Mouse (Mus musculus) E14TG2a.4 (cell line): ENCODE data around the gene Gm12394.
"Not testable (repeated sequence)": the region's sequence is repeated elsewhere in the genome, so short reads cannot be mapped to it uniquely, and the experiment has no call there.

Experiments
- H3K27me3 ChIP-seq: 2 replicates; pipeline ENCODE4 v1.6.1; 2014; ENCODE audit warnings: low read length, control low read depth; ENCODE audit not compliant: insufficient read depth
- H3K36me3 ChIP-seq: 2 replicates; pipeline ENCODE4 v1.6.1; 2014; ENCODE audit warnings: low read length, control low read depth; ENCODE audit not compliant: insufficient read depth
- H3K4me1 ChIP-seq: replicated peaks from 2 replicates; pipeline ENCODE4 v1.6.1; 2014; ENCODE audit warnings: low read depth, low read length, control low read depth
- H3K4me3 ChIP-seq: replicated peaks from 2 replicates; pipeline ENCODE4 v1.5.1; 2014; ENCODE audit warnings: mild to moderate bottlenecking, low read length
- H3K9me3 ChIP-seq: 2 replicates; pipeline ENCODE4 v1.6.1; 2014; ENCODE audit warnings: low read length, control low read depth
- CTCF ChIP-seq: conservative IDR thresholded peaks from 2 replicates; pipeline ENCODE4 v1.5.1; 2014; ENCODE audit warnings: low read length
- NANOG ChIP-seq: IDR thresholded peaks from 2 replicates; pipeline ENCODE4 v1.6.1; 2014; ENCODE audit warnings: borderline replicate concordance, low read length, mixed read lengths
- POU5F1 ChIP-seq: IDR thresholded peaks from 2 replicates; pipeline ENCODE4 v1.6.1; 2014; ENCODE audit warnings: low read length, borderline replicate concordance

The Gm12394 gene

DNA sequence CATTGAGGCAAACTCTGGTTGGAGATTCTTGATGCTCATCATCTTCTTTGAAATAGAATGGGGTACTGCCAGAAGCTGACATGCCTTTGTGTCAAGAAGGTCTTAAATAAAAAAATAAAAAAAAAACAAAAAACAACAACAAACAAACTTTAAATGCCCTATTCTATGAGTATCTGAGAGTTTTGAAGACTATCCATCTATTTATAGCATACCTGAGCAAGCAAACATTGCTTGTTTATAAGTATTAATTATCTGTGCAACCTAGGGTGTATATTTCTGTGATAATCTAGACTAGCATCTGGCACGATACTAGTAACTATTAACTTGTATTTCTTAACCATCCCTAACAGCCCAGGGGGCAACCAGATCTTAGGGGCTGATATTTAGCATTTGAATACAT, at the start of gene Gm12394:
Gene Gm12394, minus strand, starts transcription at position 101 of the 400 bp plus-strand sequence.
- not testable (repeated sequence) for H3K4me1 ChIP-seq, H3K9me3 ChIP-seq, H3K27me3 ChIP-seq, H3K36me3 ChIP-seq, H3K4me3 ChIP-seq

DNA sequence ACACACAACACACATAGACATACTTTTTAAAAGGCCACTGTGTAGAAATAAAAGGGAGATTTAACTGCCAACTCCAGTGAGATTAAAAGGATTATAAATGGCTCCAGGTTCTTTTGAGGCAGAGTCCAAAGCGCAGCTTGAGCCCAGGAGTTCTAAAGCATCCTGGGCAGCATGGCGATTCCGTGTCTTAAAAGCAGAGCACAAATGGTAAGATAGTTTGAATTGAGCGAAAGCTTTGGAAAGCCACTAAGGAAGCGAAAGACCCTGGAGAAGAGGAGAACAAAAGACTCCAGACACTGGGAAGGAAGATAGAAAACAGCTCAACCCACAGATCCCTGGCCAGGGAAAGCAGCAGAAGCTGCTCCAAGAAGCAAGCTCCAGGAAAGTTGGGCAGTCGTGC, 48.4 kb upstream of the Gm12394 start:
- no peaks in the 10 kb centered on the region for H3K36me3 ChIP-seq
- H3K9me3 ChIP-seq: no peaks in the 10 kb centered on the region
- peaks cover 8% of the 10 kb centered on the region; the same call in 1 of the 2 replicates for H3K4me1 ChIP-seq
- peaks cover 31% of the 10 kb centered on the region for H3K27me3 ChIP-seq
- H3K4me3 ChIP-seq: no peak overlapping the region
- TF ChIP-seq POU5F1 (no peak), NANOG (no peak), CTCF (no peak)

DNA sequence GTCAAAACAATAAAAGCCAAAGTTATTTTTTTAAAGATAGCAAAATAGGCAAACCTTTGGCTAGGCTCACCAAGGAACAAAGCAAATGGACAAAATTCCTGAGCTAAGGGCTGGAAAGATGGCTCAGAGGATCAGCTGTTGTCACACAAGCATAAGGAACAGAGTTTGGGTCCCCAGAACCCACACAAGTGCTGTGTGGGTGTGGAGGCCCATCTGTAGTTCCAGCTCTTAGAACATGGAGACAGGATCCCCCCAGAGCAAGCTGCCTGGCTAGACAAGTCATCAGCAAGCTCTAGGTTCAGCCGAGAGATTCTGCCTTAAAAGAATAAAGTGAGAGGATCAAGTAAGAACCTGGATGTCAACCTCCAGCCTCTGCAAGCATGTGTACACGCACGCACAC, 48.0 kb upstream of the Gm12394 start:
- H3K4me3 ChIP-seq: no peak overlapping the region

DNA sequence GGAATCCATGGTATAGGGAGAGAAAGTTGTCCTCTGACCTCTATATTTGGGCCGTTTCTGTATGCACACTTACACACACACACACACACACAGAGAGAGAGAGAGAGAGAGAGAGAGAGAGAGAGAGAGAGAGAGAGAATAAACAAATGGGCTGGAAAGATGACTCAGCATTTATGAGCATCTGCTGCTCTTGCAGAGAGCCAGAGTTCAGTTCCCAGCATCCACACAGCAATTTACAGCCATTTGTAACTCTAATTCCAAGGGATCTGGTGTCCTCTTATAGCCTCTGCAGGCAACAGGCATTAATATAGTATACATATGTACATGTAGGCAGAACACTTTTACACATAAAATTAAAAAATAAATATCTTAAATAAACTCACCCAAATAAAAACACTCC, 47.4 kb upstream of the Gm12394 start:
- no peak overlapping the region for H3K4me3 ChIP-seq
- no peaks in the 10 kb centered on the region for H3K36me3 ChIP-seq
- H3K27me3 ChIP-seq: peaks cover 33% of the 10 kb centered on the region
- H3K9me3 ChIP-seq: no peaks in the 10 kb centered on the region
- TF ChIP-seq NANOG (no peak), CTCF (no peak), POU5F1 (no peak)
- peaks cover 15% of the 10 kb centered on the region for H3K4me1 ChIP-seq

More for the DNA sequence above, 48.0 kb upstream of the Gm12394 start:
- TF ChIP-seq NANOG: no peak
- TF ChIP-seq CTCF: no peak
- no peak for TF ChIP-seq POU5F1
- no peaks in the 10 kb centered on the region for H3K9me3 ChIP-seq
- H3K27me3 ChIP-seq: peaks cover 33% of the 10 kb centered on the region
- peaks cover 9% of the 10 kb centered on the region for H3K4me1 ChIP-seq
- H3K36me3 ChIP-seq: no peaks in the 10 kb centered on the region

DNA sequence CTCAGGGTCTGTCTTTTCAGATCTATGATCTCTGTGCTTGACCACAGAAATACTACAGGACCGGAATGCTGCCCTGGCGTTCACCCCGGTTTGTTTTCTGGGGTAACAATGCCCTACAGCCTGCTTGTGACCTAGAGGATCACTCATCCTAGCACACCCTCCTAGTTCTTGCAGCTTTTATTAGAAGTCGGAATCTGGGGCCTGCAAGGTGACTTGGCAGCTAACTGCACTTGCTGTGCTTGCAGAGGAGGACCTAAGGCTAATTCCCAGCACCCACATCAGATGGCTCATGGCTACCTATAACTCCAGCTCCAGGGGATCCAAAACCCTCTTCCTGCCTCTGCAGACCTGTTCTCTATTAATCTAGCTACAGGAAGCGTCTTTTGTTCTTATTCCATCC, 46.2 kb upstream of the Gm12394 start:
- Histone ChIP-seq H3K36me3 (no peaks in the 10 kb centered on the region), H3K9me3 (no peaks in the 10 kb centered on the region), H3K4me1 (peaks cover 22% of the 10 kb centered on the region), H3K4me3 (no peak overlapping the region), H3K27me3 (peaks cover 33% of the 10 kb centered on the region)
- TF ChIP-seq CTCF (no peak), NANOG (no peak), POU5F1 (no peak)

DNA sequence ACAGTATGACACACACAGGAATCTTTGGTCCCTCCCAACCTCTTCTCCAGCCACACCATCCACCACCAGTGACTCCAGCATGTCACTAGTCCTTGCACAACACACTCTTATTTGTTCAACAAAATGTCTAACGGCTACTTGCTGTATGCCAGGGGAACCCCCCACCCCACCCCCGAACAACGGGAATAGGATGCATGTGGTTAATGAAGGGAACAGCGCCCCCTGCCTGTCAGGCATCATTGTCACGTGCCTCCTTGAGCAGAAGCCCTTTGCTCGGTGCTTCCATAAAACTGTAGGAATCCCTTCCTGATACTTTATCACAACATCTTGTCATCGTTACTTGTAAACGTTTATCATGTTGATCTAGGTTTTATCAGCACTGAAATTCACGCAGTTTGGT, 45.6 kb upstream of the Gm12394 start:
- TF ChIP-seq NANOG (no peak), CTCF (peak; percentile 58)
- Histone ChIP-seq H3K9me3 (no peaks in the 10 kb centered on the region), H3K27me3 (peaks cover 36% of the 10 kb centered on the region), H3K4me1 (peaks cover 22% of the 10 kb centered on the region), H3K4me3 (no peak overlapping the region), H3K36me3 (no peaks in the 10 kb centered on the region)

DNA sequence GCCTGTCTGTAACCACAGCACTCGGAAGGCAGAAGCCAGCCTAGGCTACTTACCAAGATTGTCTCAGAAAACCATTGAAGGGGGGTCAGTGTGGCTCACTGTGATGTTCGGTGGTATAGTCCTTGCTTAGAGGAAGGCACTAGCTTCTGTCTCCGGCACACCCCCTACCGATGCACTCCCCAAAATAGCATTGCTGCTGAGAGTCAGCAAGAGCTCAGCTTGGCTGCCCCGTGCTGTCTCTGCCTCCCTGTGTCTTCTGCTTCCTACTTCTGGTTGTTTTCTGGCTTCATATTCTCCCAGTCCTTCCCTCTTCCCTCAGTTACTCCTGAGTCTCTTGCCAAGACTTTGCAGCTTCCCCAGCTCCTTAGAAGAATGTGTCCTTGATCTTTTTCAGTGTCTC, 44.3 kb upstream of the Gm12394 start:
- H3K27me3 ChIP-seq: peaks cover 36% of the 10 kb centered on the region
- H3K36me3 ChIP-seq: no peaks in the 10 kb centered on the region
- TF ChIP-seq POU5F1: no peak
- no peak for TF ChIP-seq CTCF
- TF ChIP-seq NANOG: no peak
- H3K4me1 ChIP-seq: peaks cover 22% of the 10 kb centered on the region
- no peak overlapping the region for H3K4me3 ChIP-seq
- no peaks in the 10 kb centered on the region for H3K9me3 ChIP-seq

DNA sequence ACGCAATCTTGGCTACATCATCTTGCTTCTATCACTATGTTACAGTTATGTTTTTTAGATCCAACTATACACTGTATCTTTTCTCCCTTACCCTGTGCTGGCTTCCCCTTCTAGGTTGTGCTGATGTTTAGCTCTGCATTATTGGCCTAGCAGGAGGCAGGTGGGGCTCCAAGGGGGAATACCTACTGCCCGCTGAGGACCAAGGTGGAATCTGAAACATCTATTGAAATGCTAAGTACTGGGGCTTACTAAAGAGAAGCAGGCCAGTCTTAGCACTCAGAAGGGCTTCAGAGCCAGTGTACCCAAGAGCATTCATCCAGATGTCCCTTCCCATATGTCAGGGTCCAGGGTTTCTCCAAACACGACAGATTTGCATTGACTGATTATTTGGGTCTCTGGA, 42.3 kb upstream of the Gm12394 start:
- Histone ChIP-seq H3K36me3 (no peaks in the 10 kb centered on the region), H3K4me1 (peaks cover 22% of the 10 kb centered on the region), H3K4me3 (no peak overlapping the region), H3K9me3 (no peaks in the 10 kb centered on the region), H3K27me3 (peaks cover 30% of the 10 kb centered on the region)
- TF ChIP-seq CTCF (no peak), NANOG (peak; percentile 13; the same call in 1 of the 2 replicates)

DNA sequence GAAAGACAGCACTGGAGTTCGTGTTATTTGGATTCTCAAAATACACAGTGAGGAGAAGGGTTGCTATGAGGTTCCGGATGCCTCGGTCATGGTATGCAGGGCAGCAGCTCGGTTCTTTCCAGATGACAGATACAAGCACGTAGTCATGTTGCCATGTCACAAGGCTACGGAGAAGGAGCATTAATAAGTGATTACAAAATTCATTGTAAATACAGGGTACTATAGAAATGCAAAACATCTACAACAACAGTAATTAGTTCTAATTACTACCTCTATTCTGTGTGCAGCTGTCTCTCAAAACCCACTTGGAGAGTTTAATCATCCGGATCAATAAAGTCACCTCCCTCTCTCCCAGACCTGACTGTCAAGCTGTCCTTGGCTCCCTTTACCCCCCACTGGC, 38.5 kb upstream of the Gm12394 start:
- TF ChIP-seq POU5F1 (no peak), NANOG (no peak), CTCF (no peak)
- no peaks in the 10 kb centered on the region for H3K36me3 ChIP-seq

DNA sequence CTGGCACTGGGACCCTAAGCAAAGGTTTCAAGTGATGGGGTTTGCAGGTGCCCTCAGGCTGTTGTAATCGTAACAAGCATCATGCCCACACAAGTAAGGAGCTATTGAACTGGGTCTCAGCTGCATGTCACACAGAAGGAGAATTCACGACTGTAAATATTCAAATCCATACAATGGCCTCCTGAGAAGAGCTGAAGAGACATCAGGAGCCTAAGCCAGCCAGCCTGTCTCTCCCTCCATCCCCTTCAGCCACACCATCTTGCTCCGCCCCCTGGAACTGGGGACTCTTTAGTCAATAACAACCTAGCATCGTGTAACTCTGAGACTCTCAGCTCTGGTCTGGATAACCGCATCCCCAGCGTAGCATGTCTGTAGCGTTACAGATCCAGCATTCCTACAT, 34.6 kb upstream of the Gm12394 start:
- H3K4me3 ChIP-seq: no peak overlapping the region
- no peaks in the 10 kb centered on the region for H3K27me3 ChIP-seq
- no peaks in the 10 kb centered on the region for H3K9me3 ChIP-seq
- H3K36me3 ChIP-seq: no peaks in the 10 kb centered on the region
- TF ChIP-seq POU5F1: no peak
- no peak for TF ChIP-seq CTCF
- no peak for TF ChIP-seq NANOG
- H3K4me1 ChIP-seq: no peaks in the 10 kb centered on the region

More for the DNA sequence above, 38.5 kb upstream of the Gm12394 start:
- H3K4me3 ChIP-seq: no peak overlapping the region
- peaks cover 13% of the 10 kb centered on the region for H3K4me1 ChIP-seq
- peaks cover 6% of the 10 kb centered on the region for H3K27me3 ChIP-seq
- H3K9me3 ChIP-seq: no peaks in the 10 kb centered on the region
